Mouse (Mus musculus): ENCODE results near the gene Cbfa2t3. TPM values are rescaled to one million over a fixed set of nuclear protein-coding genes. Genes with fewer than 3 reads are reported as not detected.

The Cbfa2t3 gene
- polyA plus RNA-seq, 1 experiment from 2014 or later: 5.9 TPM

GRCm38 (mm10) chr8:122640825-122641224 lies 58.1 kb downstream of the Cbfa2t3 start:
- 74% methylated on average over 4 of the region's 4 CpGs for WGBS

GRCm38 (mm10) chr8:122639521-122640248 lies 59.2 kb downstream of the Cbfa2t3 start:
- ATAC-seq: no peak
- H3K27ac ChIP-seq (ENCODE audit: low read depth, low read length): 0 out of 2 replicates have a peak overlapping the region, but pooled peaks have one; percentile 46

More at GRCm38 (mm10) chr8:122640825-122641224, 58.1 kb downstream of the Cbfa2t3 start:
- TF ChIP-seq CTCF (IDR thresholded peaks at IDR 0.05; ENCODE audit: low read depth): no peak
- no peak overlapping the region for H3K4me2 ChIP-seq (replicated peaks; ENCODE audit: low read depth)
- no peak overlapping the region for H3K9ac ChIP-seq (ENCODE audit: low read depth, low read length)
- H3K36me3 ChIP-seq (ENCODE audit: control insufficient read depth, insufficient read depth): no peaks in the 10 kb centered on the region; the same call in 1 of the 2 replicates
- no peak overlapping the region for H3K4me3 ChIP-seq (ENCODE audit: low read depth, low read length)
- H3K4me1 ChIP-seq (replicated peaks; ENCODE audit: control insufficient read depth, insufficient read depth, low read length): peaks cover 16% of the 10 kb centered on the region; the same call in 1 of the 2 replicates
- H3K27me3 ChIP-seq (replicated peaks; ENCODE audit: control insufficient read depth, insufficient read depth, low read length): no peaks in the 10 kb centered on the region
- no peaks in the 10 kb centered on the region for H3K9me3 ChIP-seq (ENCODE audit: control insufficient read depth)
- ATAC-seq: no peak
- H3K27ac ChIP-seq (ENCODE audit: low read depth, low read length): no peak overlapping the region

GRCm38 (mm10) chr8:122638601-122639000 lies 60.3 kb downstream of the Cbfa2t3 start:
- H3K9ac ChIP-seq (ENCODE audit: low read depth, low read length): no peak overlapping the region; the same call in 1 of the 2 replicates
- no peak for ATAC-seq
- H3K9me3 ChIP-seq (ENCODE audit: control insufficient read depth): no peaks in the 10 kb centered on the region
- no peak overlapping the region for H3K4me3 ChIP-seq (ENCODE audit: low read depth, low read length)
- H3K4me1 ChIP-seq (replicated peaks; ENCODE audit: control insufficient read depth, insufficient read depth, low read length): peaks cover 19% of the 10 kb centered on the region; the same call in 1 of the 2 replicates
- H3K27ac ChIP-seq (ENCODE audit: low read depth, low read length): no peak overlapping the region
- no peaks in the 10 kb centered on the region for H3K27me3 ChIP-seq (replicated peaks; ENCODE audit: control insufficient read depth, insufficient read depth, low read length)
- H3K36me3 ChIP-seq (ENCODE audit: control insufficient read depth, insufficient read depth): peaks cover 8% of the 10 kb centered on the region; the same call in 1 of the 2 replicates
- no peak for TF ChIP-seq CTCF (IDR thresholded peaks at IDR 0.05; ENCODE audit: low read depth)
- no peak overlapping the region for H3K4me2 ChIP-seq (replicated peaks; ENCODE audit: low read depth)
- WGBS: 71% methylated on average over 16 of the region's 16 CpGs

More at GRCm38 (mm10) chr8:122639521-122640248, 59.2 kb downstream of the Cbfa2t3 start:
- WGBS: 34% methylated on average over 16 of the region's 16 CpGs
- no peaks in the 10 kb centered on the region for H3K27me3 ChIP-seq (replicated peaks; ENCODE audit: control insufficient read depth, insufficient read depth, low read length)
- no peak overlapping the region for H3K4me3 ChIP-seq (ENCODE audit: low read depth, low read length)
- no peak overlapping the region for H3K4me2 ChIP-seq (replicated peaks; ENCODE audit: low read depth)
- H3K36me3 ChIP-seq (ENCODE audit: control insufficient read depth, insufficient read depth): no peaks in the 10 kb centered on the region; the same call in 1 of the 2 replicates
- TF ChIP-seq CTCF (IDR thresholded peaks at IDR 0.05; ENCODE audit: low read depth): no peak
- no peak overlapping the region; the same call in 1 of the 2 replicates for H3K9ac ChIP-seq (ENCODE audit: low read depth, low read length)
- no peaks in the 10 kb centered on the region for H3K9me3 ChIP-seq (ENCODE audit: control insufficient read depth)
- H3K4me1 ChIP-seq (replicated peaks; ENCODE audit: control insufficient read depth, insufficient read depth, low read length): peaks cover 19% of the 10 kb centered on the region; the same call in 1 of the 2 replicates

GRCm38 (mm10) chr8:122637230-122637629 lies 61.7 kb downstream of the Cbfa2t3 start:
- no peak for ATAC-seq
- TF ChIP-seq CTCF (IDR thresholded peaks at IDR 0.05; ENCODE audit: low read depth): no peak
- H3K9ac ChIP-seq (ENCODE audit: low read depth, low read length): no peak overlapping the region
- WGBS: 70% methylated on average over 9 of the region's 9 CpGs
- no peak overlapping the region for H3K4me3 ChIP-seq (ENCODE audit: low read depth, low read length)
- H3K36me3 ChIP-seq (ENCODE audit: control insufficient read depth, insufficient read depth): peaks cover 16% of the 10 kb centered on the region; the same call in 1 of the 2 replicates
- no peaks in the 10 kb centered on the region for H3K9me3 ChIP-seq (ENCODE audit: control insufficient read depth)
- no peaks in the 10 kb centered on the region for H3K27me3 ChIP-seq (replicated peaks; ENCODE audit: control insufficient read depth, insufficient read depth, low read length)
- no peak overlapping the region for H3K4me2 ChIP-seq (replicated peaks; ENCODE audit: low read depth)
- peaks cover 19% of the 10 kb centered on the region; the same call in 1 of the 2 replicates for H3K4me1 ChIP-seq (replicated peaks; ENCODE audit: control insufficient read depth, insufficient read depth, low read length)
- peak overlapping the region; percentile 79; the same call in 1 of the 2 replicates for H3K27ac ChIP-seq (ENCODE audit: low read depth, low read length)

- 34% methylated on average over 9 of the region's 9 CpGs for WGBS
- H3K27me3 ChIP-seq (replicated peaks; ENCODE audit: control insufficient read depth, insufficient read depth, low read length): no peaks in the 10 kb centered on the region
- H3K4me2 ChIP-seq (replicated peaks; ENCODE audit: low read depth): 0 out of 2 replicates have a peak overlapping the region, but pooled peaks have one; percentile 37
- no peak overlapping the region for H3K4me3 ChIP-seq (ENCODE audit: low read depth, low read length)
- H3K27ac ChIP-seq (ENCODE audit: low read depth, low read length): peak overlapping the region; percentile 79
- TF ChIP-seq CTCF (IDR thresholded peaks at IDR 0.05; ENCODE audit: low read depth): no peak
- H3K4me1 ChIP-seq (replicated peaks; ENCODE audit: control insufficient read depth, insufficient read depth, low read length): peaks cover 19% of the 10 kb centered on the region; the same call in 1 of the 2 replicates
- peaks cover 16% of the 10 kb centered on the region; the same call in 1 of the 2 replicates for H3K36me3 ChIP-seq (ENCODE audit: control insufficient read depth, insufficient read depth)
- no peak overlapping the region for H3K9ac ChIP-seq (ENCODE audit: low read depth, low read length)
- no peak for ATAC-seq
- H3K9me3 ChIP-seq (ENCODE audit: control insufficient read depth): no peaks in the 10 kb centered on the region
These were observed 62.1 kb downstream of the Cbfa2t3 start for GRCm38 (mm10) chr8:122636803-122637175.
